Mouse (Mus musculus) hindbrain, embryonic 13.5 days (tissue): ENCODE results near the gene Myo15b. TPM values are rescaled to one million over a fixed set of nuclear protein-coding genes. Genes with fewer than 3 reads are reported as not detected.
"Not testable (repeated sequence)": the region's sequence is repeated elsewhere in the genome, so short reads cannot be mapped to it uniquely, and the experiment has no call there.

Experiments used
- ATAC-seq: fragments of 200-750 bp; cut with Nextera tagmentation; 2 replicates; pipeline ENCODE4 v1.8.0; 2017; ENCODE audit warnings: moderate TSS enrichment; ENCODE audit not compliant: low FRiP score
- H3K27ac ChIP-seq: fragments of 300-500 bp; sonication (generic); 2 replicates; pipeline ENCODE4 v1.5.1; 2015; ENCODE audit warnings: inconsistent platforms, mild to moderate bottlenecking, moderate library complexity
- H3K27me3 ChIP-seq: fragments of 300-500 bp; sonication (generic); 2 replicates; pipeline ENCODE4 v1.6.1; 2015; ENCODE audit warnings: mild to moderate bottlenecking, inconsistent platforms
- H3K36me3 ChIP-seq: fragments of 300-500 bp; sonication (generic); 2 replicates; pipeline ENCODE4 v1.6.1; 2015; ENCODE audit warnings: mild to moderate bottlenecking, inconsistent platforms
- H3K4me1 ChIP-seq: fragments of 300-500 bp; sonication (generic); replicated peaks from 2 replicates; pipeline ENCODE4 v1.6.1; 2015; ENCODE audit warnings: inconsistent platforms
- H3K4me2 ChIP-seq: fragments of 300-500 bp; sonication (generic); 2 replicates; pipeline ENCODE4 v1.6.1; 2015; ENCODE audit warnings: inconsistent platforms, mild to moderate bottlenecking, moderate library complexity
- H3K4me3 ChIP-seq: fragments of 300-500 bp; sonication (generic); 2 replicates; pipeline ENCODE4 v1.5.1; 2015; ENCODE audit warnings: mild to moderate bottlenecking, inconsistent platforms
- H3K9ac ChIP-seq: fragments of 300-500 bp; sonication (generic); 2 replicates; pipeline ENCODE4 v1.6.1; 2015; ENCODE audit warnings: mild to moderate bottlenecking, inconsistent platforms
- H3K9me3 ChIP-seq: fragments of 300-500 bp; sonication (generic); 2 replicates; pipeline ENCODE4 v1.6.1; 2016; ENCODE audit warnings: inconsistent platforms
- WGBS: fragments of 180-500 bp; shearing (Covaris S2); methylation state at CpG from one replicate; pipeline ENCODE4 v1.1.7; 2015; 5-methylcytosine and 5-hydroxymethylcytosine counted together
- polyA plus RNA-seq: library from polyadenylated mRNA; unstranded; fragments of >200 nt; fragmentation: Nextera tagmentation; extraction: Ambion mirVana; gene quantifications from 2 replicates; pipeline ENCODE4 v1.2.1, GENCODE M21; 2015

Gene Myo15b
- polyA plus RNA-seq, 1 experiment from 2014 or later, result not detected

GRCm38 (mm10) chr11:115857146-115857545 lies 1.1 kb upstream of the Myo15b start:
- not testable (repeated sequence) for H3K27ac ChIP-seq, H3K4me3 ChIP-seq, H3K9ac ChIP-seq, H3K9me3 ChIP-seq, H3K36me3 ChIP-seq, H3K4me2 ChIP-seq, ATAC-seq
- peaks cover 17% of the 10 kb centered on the region for H3K4me1 ChIP-seq
- 90% methylated on average over 4 of the region's 4 CpGs for WGBS
- H3K27me3 ChIP-seq, result peaks cover 64% of the 10 kb centered on the region

GRCm38 (mm10) chr11:115857936-115858335 lies 270 bp upstream of the Myo15b start:
- WGBS, result 36% methylated on average over 13 of the region's 13 CpGs
- no peak overlapping the region for H3K9ac ChIP-seq
- peaks cover 17% of the 10 kb centered on the region for H3K4me1 ChIP-seq
- no peak overlapping the region for H3K4me2 ChIP-seq
- no peak for ATAC-seq
- H3K27me3 ChIP-seq, result peaks cover 72% of the 10 kb centered on the region
- no peak overlapping the region for H3K27ac ChIP-seq
- no peaks in the 10 kb centered on the region for H3K36me3 ChIP-seq
- H3K9me3 ChIP-seq, result no peaks in the 10 kb centered on the region
- H3K4me3 ChIP-seq, result no peak overlapping the region

GRCm38 (mm10) chr11:115859143-115859945 lies 1.1 kb downstream of the Myo15b start:
- peaks cover 77% of the 10 kb centered on the region for H3K27me3 ChIP-seq
- H3K4me3 ChIP-seq, result peak overlapping the region; percentile 37
- H3K4me1 ChIP-seq, result peaks cover 17% of the 10 kb centered on the region
- 3% methylated on average over 68 of the region's 75 CpGs for WGBS
- ATAC-seq, result peak; percentile 84; the same call in 1 of the 2 replicates
- no peaks in the 10 kb centered on the region for H3K9me3 ChIP-seq
- H3K27ac ChIP-seq, result no peak overlapping the region
- peak overlapping the region; percentile 54 for H3K4me2 ChIP-seq
- H3K36me3 ChIP-seq, result no peaks in the 10 kb centered on the region
- peak overlapping the region; percentile 29; the same call in 1 of the 2 replicates for H3K9ac ChIP-seq

GRCm38 (mm10) chr11:115863895-115864294 lies 5.7 kb downstream of the Myo15b start:
- 90% methylated on average over 8 of the region's 8 CpGs for WGBS
- Histone ChIP-seq H3K36me3 (no peaks in the 10 kb centered on the region), H3K9me3 (no peaks in the 10 kb centered on the region), H3K27ac (no peak overlapping the region), H3K4me2 (no peak overlapping the region), H3K4me3 (no peak overlapping the region), H3K4me1 (peaks cover 10% of the 10 kb centered on the region), H3K9ac (no peak overlapping the region), H3K27me3 (peaks cover 45% of the 10 kb centered on the region)
- no peak for ATAC-seq

GRCm38 (mm10) chr11:115869393-115869792 lies 11.2 kb downstream of the Myo15b start:
- Histone ChIP-seq H3K4me3 (no peak overlapping the region), H3K9me3 (no peaks in the 10 kb centered on the region), H3K9ac (no peak overlapping the region), H3K4me1 (no peaks in the 10 kb centered on the region), H3K27me3 (no peaks in the 10 kb centered on the region; the same call in none of the 2 replicates), H3K36me3 (no peaks in the 10 kb centered on the region), H3K27ac (no peak overlapping the region), H3K4me2 (no peak overlapping the region)
- ATAC-seq, result no peak
- 86% methylated on average over 8 of the region's 8 CpGs for WGBS

GRCm38 (mm10) chr11:115872437-115872836 lies 14.2 kb downstream of the Myo15b start:
- no peak for ATAC-seq
- Histone ChIP-seq H3K4me3 (no peak overlapping the region), H3K4me2 (no peak overlapping the region), H3K9ac (no peak overlapping the region), H3K27ac (no peak overlapping the region), H3K36me3 (no peaks in the 10 kb centered on the region), H3K27me3 (peaks cover 6% of the 10 kb centered on the region; the same call in 1 of the 2 replicates), H3K9me3 (no peaks in the 10 kb centered on the region), H3K4me1 (no peaks in the 10 kb centered on the region)
- 63% methylated on average over 4 of the region's 4 CpGs for whole genome bisulfite sequencing

GRCm38 (mm10) chr11:115875935-115876334 lies 17.7 kb downstream of the Myo15b start:
- Histone ChIP-seq H3K27ac (no peak overlapping the region), H3K27me3 (peaks cover 8% of the 10 kb centered on the region; the same call in 1 of the 2 replicates), H3K9ac (no peak overlapping the region), H3K4me2 (no peak overlapping the region), H3K36me3 (no peaks in the 10 kb centered on the region), H3K9me3 (no peaks in the 10 kb centered on the region), H3K4me3 (no peak overlapping the region), H3K4me1 (no peaks in the 10 kb centered on the region)
- no peak for ATAC-seq
- WGBS, result 91% methylated on average over 3 of the region's 3 CpGs

GRCm38 (mm10) chr11:115876438-115876837 lies 18.2 kb downstream of the Myo15b start:
- Histone ChIP-seq H3K9ac (no peak overlapping the region), H3K27ac (no peak overlapping the region), H3K4me1 (no peaks in the 10 kb centered on the region), H3K4me2 (no peak overlapping the region), H3K36me3 (no peaks in the 10 kb centered on the region), H3K27me3 (peaks cover 8% of the 10 kb centered on the region; the same call in 1 of the 2 replicates), H3K4me3 (no peak overlapping the region), H3K9me3 (no peaks in the 10 kb centered on the region)
- 79% methylated on average over 5 of the region's 5 CpGs for WGBS
- ATAC-seq, result no peak

- H3K4me2 ChIP-seq, result no peak overlapping the region
- WGBS, result 73% methylated on average over 6 of the region's 6 CpGs
- H3K9me3 ChIP-seq, result no peaks in the 10 kb centered on the region
- ATAC-seq, result no peak
- no peak overlapping the region for H3K4me3 ChIP-seq
- no peaks in the 10 kb centered on the region for H3K4me1 ChIP-seq
- no peak overlapping the region for H3K27ac ChIP-seq
- H3K36me3 ChIP-seq, result no peaks in the 10 kb centered on the region
- H3K27me3 ChIP-seq, result peaks cover 14% of the 10 kb centered on the region; the same call in 1 of the 2 replicates
- no peak overlapping the region for H3K9ac ChIP-seq
Measured at GRCm38 (mm10) chr11:115877174-115877755, 19.1 kb downstream of the Myo15b start.

GRCm38 (mm10) chr11:115878071-115878470 lies 19.9 kb downstream of the Myo15b start:
- 79% methylated on average over 8 of the region's 8 CpGs for WGBS
- no peak for ATAC-seq
- Histone ChIP-seq H3K4me2 (no peak overlapping the region), H3K27ac (no peak overlapping the region), H3K4me3 (no peak overlapping the region), H3K36me3 (no peaks in the 10 kb centered on the region), H3K9me3 (no peaks in the 10 kb centered on the region), H3K9ac (no peak overlapping the region), H3K4me1 (no peaks in the 10 kb centered on the region), H3K27me3 (peaks cover 21% of the 10 kb centered on the region)

- Histone ChIP-seq H3K27me3 (peaks cover 37% of the 10 kb centered on the region), H3K4me3 (no peak overlapping the region), H3K9ac (no peak overlapping the region), H3K36me3 (no peaks in the 10 kb centered on the region), H3K27ac (no peak overlapping the region), H3K9me3 (no peaks in the 10 kb centered on the region), H3K4me2 (no peak overlapping the region), H3K4me1 (no peaks in the 10 kb centered on the region)
- WGBS, result 21% methylated on average over 5 of the region's 5 CpGs
- no peak for ATAC-seq
Measured at GRCm38 (mm10) chr11:115881002-115881401, 22.8 kb downstream of the Myo15b start.

GRCm38 (mm10) chr11:115883251-115883650 lies 25.0 kb downstream of the Myo15b start:
- WGBS, result 34% methylated on average over 17 of the region's 17 CpGs
- no peak overlapping the region for H3K9ac ChIP-seq
- no peak for ATAC-seq
- H3K36me3 ChIP-seq, result no peaks in the 10 kb centered on the region
- H3K4me3 ChIP-seq, result no peak overlapping the region
- no peak overlapping the region for H3K4me2 ChIP-seq
- H3K27me3 ChIP-seq, result peaks cover 31% of the 10 kb centered on the region
- no peaks in the 10 kb centered on the region for H3K4me1 ChIP-seq
- no peak overlapping the region for H3K27ac ChIP-seq
- no peaks in the 10 kb centered on the region for H3K9me3 ChIP-seq
